Mouse (Mus musculus): Measurements from ENCODE around the gene Ephx4. TPM values are rescaled to one million over a fixed set of nuclear protein-coding genes. Genes with fewer than 3 reads are reported as not detected.
A peak's percentile ranks its signal among the peaks of the same experiment; 100 is the strongest.

The Ephx4 gene
- total RNA-seq (2014; rRNA removed), result 3.2 and 3.4 TPM in 2 replicates
- polyA plus RNA-seq (2015; fragmentation: Nextera tagmentation; extraction: Ambion mirVana), result 3.6 and 3.8 TPM in 2 replicates

- DNase-seq (ENCODE audit: low spot score), result no peak
- peak within 1 kb of the TSS; percentile 99 for H3K4me2 ChIP-seq (ENCODE audit: low read depth, low read length, poor library complexity, severe bottlenecking)
- WGBS, result 19% methylated on average over 5 of the region's 5 CpGs
These were observed at the start of gene Ephx4 for GRCm38 (mm10) chr5:107402436-107402835. Gene Ephx4, plus strand, starts transcription at chr5:107402736.

DNA sequence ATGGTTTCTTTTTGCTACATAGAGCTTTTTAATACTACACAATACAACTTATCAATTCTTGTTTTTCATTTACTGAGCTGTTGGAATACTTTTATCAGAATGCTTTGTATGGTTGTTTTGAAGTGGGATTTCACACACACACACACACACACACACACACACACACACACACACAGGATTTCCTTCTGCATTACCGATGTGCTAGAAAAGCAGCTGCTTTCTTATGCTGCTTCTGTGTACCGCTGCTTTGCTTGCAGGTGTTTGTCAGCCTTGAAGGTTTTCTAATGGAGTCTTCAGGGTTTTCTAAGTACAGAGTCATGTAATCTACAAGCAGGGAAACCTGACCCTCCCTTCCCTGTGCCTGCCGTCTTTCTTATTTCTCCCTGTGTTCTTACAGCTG is 48.6 kb upstream of the Ephx4 start:
- H3K27me3 ChIP-seq (ENCODE audit: insufficient read depth, low read length), result no peaks in the 10 kb centered on the region
- no peaks in the 10 kb centered on the region for H3K36me3 ChIP-seq (ENCODE audit: insufficient read depth, low read length)
- WGBS, result 64% methylated on average over 3 of the region's 3 CpGs
- ATAC-seq (ENCODE audit: low FRiP score) (no peak), DNase-seq (ENCODE audit: low spot score) (no peak)
- no peak overlapping the region for H3K9ac ChIP-seq (replicated peaks; ENCODE audit: low read length, poor library complexity, severe bottlenecking)
- no peak overlapping the region for H3K4me2 ChIP-seq (ENCODE audit: low read depth, low read length, poor library complexity, severe bottlenecking)
- no peaks in the 10 kb centered on the region for H3K4me1 ChIP-seq (ENCODE audit: insufficient read depth, low read length)
- no peak overlapping the region for H3K4me3 ChIP-seq (ENCODE audit: low read depth, low read length)
- no peaks in the 10 kb centered on the region for H3K9me3 ChIP-seq (ENCODE audit: low read length)
- no peak overlapping the region for H3K27ac ChIP-seq (ENCODE audit: low read depth, low read length)
- no peak for TF ChIP-seq CTCF (IDR thresholded peaks at IDR 0.05)

More at GRCm38 (mm10) chr5:107402436-107402835, at the start of gene Ephx4:
- no peak for ATAC-seq (ENCODE audit: low FRiP score)
- H3K36me3 ChIP-seq (ENCODE audit: insufficient read depth, low read length), result no peaks in the 10 kb centered on the region
- no peaks in the 10 kb centered on the region for H3K9me3 ChIP-seq (ENCODE audit: low read length)
- no peak for TF ChIP-seq CTCF (IDR thresholded peaks at IDR 0.05)
- H3K9ac ChIP-seq (replicated peaks; ENCODE audit: low read length, poor library complexity, severe bottlenecking), result peak within 1 kb of the TSS; percentile 64
- H3K27me3 ChIP-seq (ENCODE audit: insufficient read depth, low read length), result peaks cover 12% of the 10 kb centered on the region; the same call in 1 of the 2 replicates
- H3K4me3 ChIP-seq (ENCODE audit: low read depth, low read length), result peak within 1 kb of the TSS; percentile 68
- H3K27ac ChIP-seq (ENCODE audit: low read depth, low read length), result no peak within 1 kb of the TSS
- no peaks in the 10 kb centered on the region for H3K4me1 ChIP-seq (ENCODE audit: insufficient read depth, low read length)

DNA sequence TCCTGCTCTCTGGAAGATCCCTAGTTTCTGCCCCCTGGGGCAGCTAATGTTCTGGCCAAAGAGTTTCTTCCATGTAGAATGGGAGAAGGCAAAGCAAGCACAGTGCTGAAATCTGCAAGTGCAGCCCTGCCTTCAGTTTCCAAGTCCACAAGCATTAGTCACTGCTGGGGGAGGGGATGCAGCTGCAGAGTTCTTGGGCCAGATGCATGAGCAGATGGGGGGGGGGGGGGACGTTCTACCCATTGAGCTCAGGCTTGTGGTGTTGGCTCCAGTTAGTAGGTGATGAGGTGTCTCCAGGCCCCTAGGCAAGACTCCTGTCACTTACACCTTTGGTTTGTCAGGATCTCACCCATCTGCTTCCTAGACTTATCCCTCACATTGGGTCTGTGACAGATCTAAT is 46.7 kb upstream of the Ephx4 start:
- no peak for TF ChIP-seq CTCF (IDR thresholded peaks at IDR 0.05)
- ATAC-seq (ENCODE audit: low FRiP score) (no peak), DNase-seq (ENCODE audit: low spot score) (no peak)
- 44% methylated on average over 1 of the region's 1 CpGs for WGBS
- no peaks in the 10 kb centered on the region for H3K36me3 ChIP-seq (ENCODE audit: insufficient read depth, low read length)
- H3K4me1 ChIP-seq (ENCODE audit: insufficient read depth, low read length), result no peaks in the 10 kb centered on the region
- H3K9ac ChIP-seq (replicated peaks; ENCODE audit: low read length, poor library complexity, severe bottlenecking), result no peak overlapping the region
- no peak overlapping the region for H3K4me3 ChIP-seq (ENCODE audit: low read depth, low read length)
- H3K27ac ChIP-seq (ENCODE audit: low read depth, low read length), result no peak overlapping the region
- no peak overlapping the region for H3K4me2 ChIP-seq (ENCODE audit: low read depth, low read length, poor library complexity, severe bottlenecking)
- H3K9me3 ChIP-seq (ENCODE audit: low read length), result no peaks in the 10 kb centered on the region
- H3K27me3 ChIP-seq (ENCODE audit: insufficient read depth, low read length), result no peaks in the 10 kb centered on the region

GRCm38 (mm10) chr5:107357723-107358122 is 44.8 kb upstream of the Ephx4 start:
- H3K9ac ChIP-seq (replicated peaks; ENCODE audit: low read length, poor library complexity, severe bottlenecking), result no peak overlapping the region
- WGBS, result 93% methylated on average over 8 of the region's 8 CpGs
- H3K36me3 ChIP-seq (ENCODE audit: insufficient read depth, low read length), result no peaks in the 10 kb centered on the region

DNA sequence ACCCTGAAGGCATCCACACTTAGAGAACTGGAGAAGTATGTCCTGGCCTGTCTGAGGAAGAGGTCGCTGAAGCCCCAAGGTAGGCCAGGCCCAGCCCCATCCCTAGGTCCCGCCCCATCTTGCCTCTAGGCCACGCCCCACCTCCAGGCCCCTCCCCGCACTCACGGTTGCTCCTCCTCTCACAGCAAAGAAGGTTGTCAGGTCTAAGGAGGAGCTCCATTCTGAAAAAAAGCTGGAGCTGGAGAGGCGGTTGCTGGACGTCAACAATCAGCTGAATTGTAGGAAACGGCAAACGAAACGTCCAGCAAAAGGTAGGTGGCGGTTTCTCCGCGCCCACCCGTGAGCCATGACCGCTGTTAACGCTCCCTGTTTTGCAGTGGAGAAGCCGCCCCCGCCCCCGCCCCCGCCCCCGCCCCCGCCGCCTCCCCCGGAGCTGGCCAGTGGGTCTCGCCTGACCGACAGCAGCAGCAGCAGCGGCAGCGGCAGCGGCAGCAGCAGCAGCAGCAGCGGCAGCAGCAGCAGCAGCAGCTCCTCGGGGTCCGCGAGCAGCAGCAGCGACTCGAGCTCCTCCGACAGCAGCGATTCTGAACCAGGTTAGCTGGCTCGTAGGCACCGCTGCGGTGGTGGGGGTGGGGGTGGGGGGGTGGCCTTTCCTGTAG is 43.0 kb upstream of the Ephx4 start:
- peak overlapping the region; percentile 55 for H3K4me2 ChIP-seq (ENCODE audit: low read depth, low read length, poor library complexity, severe bottlenecking)
- H3K36me3 ChIP-seq (ENCODE audit: insufficient read depth, low read length), result no peaks in the 10 kb centered on the region
- peak overlapping the region; percentile 69 for H3K9ac ChIP-seq (replicated peaks; ENCODE audit: low read length, poor library complexity, severe bottlenecking)
- peak overlapping the region; percentile 54 for H3K4me3 ChIP-seq (ENCODE audit: low read depth, low read length)
- DNase-seq (ENCODE audit: low spot score), result peak; percentile 77
- no peaks in the 10 kb centered on the region for H3K4me1 ChIP-seq (ENCODE audit: insufficient read depth, low read length)
- peak overlapping the region; percentile 77 for H3K27ac ChIP-seq (ENCODE audit: low read depth, low read length)
- H3K9me3 ChIP-seq (ENCODE audit: low read length), result no peaks in the 10 kb centered on the region
- WGBS, result under 1% methylated on average over 32 of the region's 40 CpGs
- no peaks in the 10 kb centered on the region for H3K27me3 ChIP-seq (ENCODE audit: insufficient read depth, low read length)
- no peak for TF ChIP-seq CTCF (IDR thresholded peaks at IDR 0.05)
- ATAC-seq (ENCODE audit: low FRiP score), result peak; percentile 91

More at GRCm38 (mm10) chr5:107357723-107358122, 44.8 kb upstream of the Ephx4 start:
- no peak for TF ChIP-seq CTCF (IDR thresholded peaks at IDR 0.05)
- H3K27ac ChIP-seq (ENCODE audit: low read depth, low read length), result no peak overlapping the region
- DNase-seq (ENCODE audit: low spot score) (no peak), ATAC-seq (ENCODE audit: low FRiP score) (no peak)
- no peak overlapping the region for H3K4me3 ChIP-seq (ENCODE audit: low read depth, low read length)
- H3K4me2 ChIP-seq (ENCODE audit: low read depth, low read length, poor library complexity, severe bottlenecking), result no peak overlapping the region
- H3K27me3 ChIP-seq (ENCODE audit: insufficient read depth, low read length), result no peaks in the 10 kb centered on the region
- no peaks in the 10 kb centered on the region for H3K9me3 ChIP-seq (ENCODE audit: low read length)
- H3K4me1 ChIP-seq (ENCODE audit: insufficient read depth, low read length), result no peaks in the 10 kb centered on the region

GRCm38 (mm10) chr5:107360054-107360730 is 42.3 kb upstream of the Ephx4 start:
- Histone ChIP-seq H3K4me1 (ENCODE audit: insufficient read depth, low read length) (no peaks in the 10 kb centered on the region), H3K4me2 (ENCODE audit: low read depth, low read length, poor library complexity, severe bottlenecking) (peak overlapping the region; percentile 55), H3K36me3 (ENCODE audit: insufficient read depth, low read length) (no peaks in the 10 kb centered on the region), H3K9ac (replicated peaks; ENCODE audit: low read length, poor library complexity, severe bottlenecking) (peak overlapping the region; percentile 69), H3K4me3 (ENCODE audit: low read depth, low read length) (peak overlapping the region; percentile 54), H3K27ac (ENCODE audit: low read depth, low read length) (no peak overlapping the region; the same call in 1 of the 2 replicates), H3K27me3 (ENCODE audit: insufficient read depth, low read length) (no peaks in the 10 kb centered on the region), H3K9me3 (ENCODE audit: low read length) (no peaks in the 10 kb centered on the region)
- no peak for ATAC-seq (ENCODE audit: low FRiP score)
- DNase-seq (ENCODE audit: low spot score), result peak; percentile 13
- WGBS, result 7% methylated on average over 9 of the region's 9 CpGs
- TF ChIP-seq CTCF (IDR thresholded peaks at IDR 0.05), result no peak

Data from midbrain, postnatal 0 days (tissue).